Mouse (Mus musculus) liver, adult 2 months (tissue): ENCODE results near the gene Prdm16.

ENCODE experiments used
- CTCF ChIP-seq: fragments of 200-500 bp; IDR thresholded peaks from 2 replicates; pipeline ENCODE4 v1.5.1; 2011; ENCODE audit warnings: low read depth, low read length, control low read depth
- POLR2A ChIP-seq: fragments of 200-500 bp; IDR thresholded peaks from 2 replicates; pipeline ENCODE4 v1.6.1; 2011; ENCODE audit warnings: low read length, control low read depth; ENCODE audit not compliant: insufficient read depth; ENCODE audit errors: extremely low read depth

- no peak for TF ChIP-seq CTCF
- TF ChIP-seq POLR2A = no peak
Measured at GRCm38 (mm10) chr4:154682311-154682710, 45.6 kb upstream of the Prdm16 start.
